Mouse (Mus musculus): ENCODE data around the gene Apoh.
A peak's percentile ranks its signal among the peaks of the same experiment; 100 is the strongest.

Gene Apoh

DNA sequence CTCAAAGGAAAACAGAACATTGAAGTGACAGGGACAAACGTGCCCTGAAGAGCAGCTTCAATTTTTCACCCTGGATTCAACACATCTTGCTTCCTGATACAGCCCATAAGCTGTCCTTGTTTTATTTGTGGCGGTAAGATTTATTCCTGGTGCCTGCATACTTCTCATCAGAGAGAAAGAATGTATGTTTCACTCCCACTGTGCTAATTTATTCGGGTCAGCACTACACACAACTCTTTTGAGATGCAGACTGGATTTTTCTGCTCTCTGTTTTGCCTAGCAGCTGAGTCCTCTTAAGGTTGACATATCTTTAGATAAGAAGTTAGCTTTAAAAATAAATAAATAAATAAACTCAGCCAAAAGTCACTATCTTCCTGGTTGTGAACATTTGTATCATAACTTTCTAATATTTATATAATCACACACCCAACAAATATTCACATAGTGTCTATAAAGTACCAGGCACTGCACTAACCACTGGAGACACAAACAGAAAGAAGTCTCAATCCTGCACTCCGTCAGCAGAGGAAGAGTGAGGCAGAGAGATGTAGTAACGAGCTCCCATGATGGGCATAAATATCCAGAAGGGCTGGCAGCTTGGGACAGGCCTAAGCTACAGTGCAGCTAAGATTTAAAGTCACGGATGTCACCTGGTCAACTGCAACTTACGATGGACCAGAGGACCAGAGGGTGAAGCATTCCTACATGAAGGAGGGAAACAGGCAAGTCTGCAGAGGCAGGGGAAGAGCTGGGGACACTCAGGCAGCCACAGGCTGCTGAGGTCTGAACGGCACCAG is 9.4 kb upstream of the Apoh start:
- no peak for DNase-seq

DNA sequence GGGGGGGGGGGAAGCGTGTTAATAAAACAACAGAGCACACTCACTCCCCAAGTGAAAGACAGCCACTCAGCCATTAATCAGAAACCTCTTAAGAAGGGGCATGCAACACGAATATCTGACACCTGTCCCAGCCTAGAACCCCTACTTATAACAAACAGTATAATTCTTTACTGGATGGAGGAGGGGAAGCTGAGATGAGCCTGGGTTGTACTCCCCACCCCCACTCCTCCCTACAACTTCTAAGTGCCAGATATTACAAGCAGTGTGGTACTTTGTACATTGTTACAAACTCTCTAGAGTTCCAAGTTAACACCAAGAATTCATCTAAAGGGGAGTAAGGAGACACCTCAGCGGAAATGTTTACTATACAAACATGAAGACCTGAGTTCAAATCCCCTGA is 8.5 kb upstream of the Apoh start:
- no peak for DNase-seq

- no peak for DNase-seq
These were observed 7.6 kb upstream of the Apoh start for GRCm38 (mm10) chr11:108335536-108335935.

DNA sequence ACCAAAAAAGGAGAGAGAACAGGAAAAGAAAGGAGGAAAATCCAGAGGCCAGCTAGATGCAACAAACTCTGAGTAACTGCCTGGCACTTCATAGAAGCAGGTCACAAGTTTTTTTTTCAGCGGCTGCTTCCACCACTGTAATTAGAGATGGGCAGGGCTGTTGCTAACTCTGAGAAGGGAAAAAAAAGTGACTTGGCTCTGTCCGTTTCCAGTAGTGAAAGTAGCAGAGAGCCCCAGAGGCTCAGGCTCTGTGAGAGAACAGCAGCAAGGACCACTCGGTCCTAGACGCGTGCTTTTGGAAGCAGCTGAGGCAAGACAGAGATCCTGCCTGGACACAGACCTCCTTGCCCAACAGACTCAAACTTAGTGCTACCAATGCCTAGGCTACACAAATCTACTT is 6.7 kb upstream of the Apoh start:
- no peak for DNase-seq

- DNase-seq, result no peak
These were observed 2.9 kb upstream of the Apoh start for GRCm38 (mm10) chr11:108340293-108340692.

DNA sequence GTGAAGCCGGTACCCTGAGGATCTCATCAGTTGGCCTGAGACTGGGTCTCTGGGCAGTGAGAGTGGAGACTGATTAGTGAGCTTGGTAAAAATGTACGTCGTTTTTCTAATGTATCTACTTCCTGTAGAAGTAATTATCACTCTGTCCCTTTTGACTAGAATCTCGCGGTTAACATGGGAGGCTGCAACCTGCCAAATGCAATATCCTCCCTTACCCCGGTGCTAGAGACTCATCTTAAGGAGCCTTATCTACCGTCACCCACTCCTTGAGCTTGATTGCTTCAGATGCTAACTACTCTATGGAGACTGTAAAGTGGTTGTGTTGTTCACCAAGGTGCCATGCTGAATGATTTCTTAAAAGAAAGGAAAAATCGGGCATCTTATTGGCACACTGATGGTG is 1.4 kb upstream of the Apoh start:
- DNase-seq, result no peak

DNA sequence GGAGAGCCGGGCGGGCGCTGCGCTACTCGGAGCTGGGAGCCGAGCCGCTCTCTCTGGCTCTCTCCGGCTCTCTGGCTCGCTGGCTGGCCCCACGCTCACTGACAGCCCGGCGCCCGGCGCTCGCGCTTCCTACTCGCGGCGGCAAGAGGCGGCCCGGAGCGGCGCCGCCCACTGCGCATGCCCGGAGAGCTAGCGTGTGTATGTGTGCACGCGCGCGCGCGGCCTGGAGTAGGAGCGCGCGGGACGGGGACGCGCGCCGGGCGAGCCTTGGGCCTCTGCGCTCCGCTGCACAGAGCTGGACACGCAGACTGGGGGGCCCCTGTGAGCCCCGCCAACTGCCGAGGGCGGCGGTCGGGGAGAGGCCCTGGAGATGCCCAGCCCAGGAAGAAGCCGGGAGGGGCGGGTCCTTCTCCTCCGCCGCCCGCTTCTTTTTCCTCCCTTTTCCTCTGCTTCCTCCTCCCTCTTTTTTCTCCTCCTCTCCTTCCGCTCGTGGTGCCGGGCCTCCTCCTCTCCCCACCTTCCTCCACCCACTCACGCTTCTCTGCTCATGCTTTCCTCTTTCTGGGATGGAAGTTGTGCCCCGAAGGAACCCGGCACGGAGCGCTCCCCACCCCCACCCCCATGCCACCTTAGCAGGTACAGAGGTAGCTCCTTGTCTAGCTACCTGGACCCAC is 772 bp downstream of the Apoh start, which contains the start of gene Prkca:
Gene Prkca, minus strand, starts transcription at position 140 of the 674 bp plus-strand sequence.
- peak; percentile 90 for DNase-seq

DNA sequence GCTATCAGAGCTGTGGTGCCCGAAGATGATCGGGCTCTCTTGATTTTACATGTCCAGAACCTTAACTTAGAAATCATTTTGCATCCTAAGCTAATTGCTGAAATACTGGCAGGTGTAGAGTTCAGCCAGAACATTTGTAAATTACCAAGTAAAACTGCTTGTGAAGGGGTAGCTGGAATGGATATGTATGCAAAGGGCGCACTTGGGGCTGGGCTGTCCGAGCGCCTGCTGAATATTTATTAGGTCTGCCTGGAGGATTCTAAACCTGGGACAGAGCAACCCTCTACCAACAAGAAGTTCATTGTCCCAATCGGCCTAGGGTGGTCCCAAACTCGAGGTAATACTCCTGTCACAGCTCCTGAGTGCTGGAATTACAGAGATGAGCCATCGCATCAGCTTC is 1.6 kb downstream of the Apoh start:
- no peak for DNase-seq

- no peak for DNase-seq
These were observed 2.2 kb downstream of the Apoh start for GRCm38 (mm10) chr11:108345321-108345720.

DNA sequence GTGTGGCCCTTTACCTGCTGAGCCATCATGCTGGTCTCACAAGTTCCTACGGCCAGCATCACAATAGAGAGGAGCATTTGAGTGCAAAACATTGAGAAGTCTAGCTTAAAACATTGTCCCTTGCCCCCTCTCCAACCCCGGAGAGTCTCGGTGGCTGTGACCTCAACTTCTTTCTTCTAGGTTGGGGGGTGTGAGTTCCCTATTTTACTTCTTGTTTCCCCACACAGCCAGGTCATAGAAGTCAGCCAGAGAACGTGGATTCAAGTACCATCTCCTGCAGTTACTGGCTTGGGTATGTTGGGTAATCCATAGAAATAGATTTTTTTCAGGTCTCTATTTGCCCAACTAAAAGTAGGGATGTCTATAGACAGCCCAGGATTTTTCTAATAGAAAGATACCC is 7.6 kb downstream of the Apoh start:
- no peak for DNase-seq

- DNase-seq, result no peak
These were observed 9.8 kb downstream of the Apoh start for GRCm38 (mm10) chr11:108352842-108353388.

DNA sequence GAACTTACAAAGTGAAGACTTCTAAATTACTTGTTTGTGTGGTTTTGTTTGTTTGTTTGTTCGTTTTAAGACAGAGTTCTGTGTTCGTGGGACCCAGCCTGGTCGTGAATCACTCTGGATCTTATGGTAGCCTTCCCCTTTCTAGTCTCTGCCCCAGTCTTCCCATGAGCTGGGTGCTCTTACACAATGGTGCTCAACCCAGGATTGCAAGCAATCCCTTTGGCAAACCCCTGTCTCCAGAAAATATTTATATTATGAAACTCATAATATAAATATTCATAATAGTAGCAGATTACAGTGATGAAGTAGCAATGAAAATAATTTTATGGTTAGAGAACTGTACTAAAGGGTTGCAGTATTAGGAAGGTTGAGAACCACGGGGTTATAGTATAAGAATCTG is 12.9 kb downstream of the Apoh start:
- DNase-seq, result no peak

- no peak for DNase-seq
These were observed 15.8 kb downstream of the Apoh start for GRCm38 (mm10) chr11:108358911-108359310.

DNA sequence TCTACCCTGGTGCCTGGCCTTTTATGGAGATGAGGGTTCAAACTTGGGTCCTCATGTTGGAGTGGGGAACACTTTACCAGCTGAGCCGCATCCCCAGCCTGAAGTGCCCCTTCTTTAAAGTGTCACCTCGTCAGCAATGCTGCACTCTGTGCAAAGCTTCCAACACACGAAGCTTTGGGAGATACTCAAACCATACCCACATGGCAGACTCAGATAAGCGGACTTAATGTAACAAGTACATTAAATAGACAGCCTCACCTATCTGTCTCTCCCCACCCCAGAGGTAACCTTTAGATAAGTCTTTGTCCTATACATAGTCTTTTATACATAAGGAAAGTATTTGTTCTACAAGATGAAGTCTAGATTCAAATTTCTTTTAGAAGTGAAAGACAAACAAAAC is 17.8 kb downstream of the Apoh start:
- DNase-seq, result no peak

DNA sequence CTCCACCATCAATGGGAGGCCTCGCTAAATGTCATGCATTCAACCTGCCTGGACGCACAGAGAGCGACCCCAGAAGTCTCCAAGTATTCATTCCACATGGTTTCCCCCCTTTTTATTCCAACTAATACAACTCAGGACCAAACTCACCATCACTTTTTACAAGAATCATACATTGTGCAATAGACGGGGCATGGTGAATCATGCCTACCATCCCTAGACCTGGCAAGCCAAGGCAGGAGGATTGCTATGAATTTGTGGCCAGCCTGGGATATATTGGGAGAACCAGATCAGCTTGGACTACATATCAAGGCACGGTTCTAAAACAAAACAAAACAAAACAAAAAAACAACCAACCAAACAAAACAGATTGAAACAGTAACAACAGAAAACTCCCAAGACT is 19.8 kb downstream of the Apoh start:
- DNase-seq, result no peak

- no peak for DNase-seq
These were observed 20.8 kb downstream of the Apoh start for GRCm38 (mm10) chr11:108363991-108364390.

- DNase-seq, result no peak
These were observed 21.9 kb downstream of the Apoh start for GRCm38 (mm10) chr11:108364945-108365589.

GRCm38 (mm10) chr11:108365600-108365999 is 22.4 kb downstream of the Apoh start:
- DNase-seq, result no peak

DNA sequence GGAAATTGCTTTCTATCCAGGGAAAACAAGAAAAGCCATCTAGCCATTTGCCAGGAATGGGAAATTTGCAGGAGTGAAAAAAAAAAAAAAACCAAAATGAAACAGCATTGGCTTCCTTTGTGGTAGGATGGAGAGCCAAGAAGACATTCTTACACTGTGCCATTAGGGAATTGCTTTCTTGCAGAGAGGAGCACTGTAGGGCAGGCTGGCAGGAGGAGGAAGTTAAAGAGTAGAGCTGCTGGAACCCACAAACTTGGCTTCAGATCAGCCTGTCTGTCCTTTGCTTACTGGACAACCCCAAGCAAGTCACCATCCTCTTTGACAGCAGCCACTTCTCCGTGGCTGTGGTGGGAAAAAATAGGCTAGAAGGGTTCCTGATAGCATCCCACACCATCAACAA is 23.9 kb downstream of the Apoh start:
- no peak for DNase-seq

GRCm38 (mm10) chr11:108376815-108377214 is 33.7 kb downstream of the Apoh start:
- DNase-seq, result no peak

DNA sequence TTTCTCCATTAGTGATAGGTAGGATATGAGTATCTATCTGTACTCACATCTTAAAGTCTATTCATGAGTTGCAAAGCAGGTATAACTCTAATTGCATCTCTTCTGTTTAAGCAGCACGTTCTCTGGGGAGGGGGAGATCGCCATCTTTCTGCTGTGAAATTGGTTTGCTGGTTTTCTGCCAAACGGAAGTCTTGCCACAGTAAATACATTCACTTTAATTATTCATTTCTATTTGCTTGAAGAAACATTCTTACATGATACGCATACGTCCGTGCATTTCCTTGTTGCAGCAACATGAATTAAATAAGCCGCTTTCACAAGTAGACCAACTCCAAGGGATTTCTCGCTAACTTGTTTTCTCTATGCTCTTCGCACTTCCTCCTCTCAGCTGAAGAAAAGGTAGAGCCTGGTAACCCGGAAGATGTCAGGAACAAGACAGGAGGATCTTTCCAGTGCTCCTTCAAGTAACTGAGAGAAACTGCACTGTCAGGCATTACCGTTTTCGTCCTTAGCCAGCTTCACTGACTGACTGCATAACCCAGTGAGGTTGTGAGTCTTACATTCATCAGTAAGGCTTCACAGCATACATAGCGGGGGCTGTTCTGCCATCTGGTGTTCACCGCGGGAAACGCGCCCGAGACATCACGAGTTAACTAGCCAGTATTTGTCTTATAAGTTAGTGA is 34.7 kb downstream of the Apoh start:
- peak; percentile 77 for DNase-seq

GRCm38 (mm10) chr11:108378363-108378751 is 35.2 kb downstream of the Apoh start:
- no peak for DNase-seq

DNA sequence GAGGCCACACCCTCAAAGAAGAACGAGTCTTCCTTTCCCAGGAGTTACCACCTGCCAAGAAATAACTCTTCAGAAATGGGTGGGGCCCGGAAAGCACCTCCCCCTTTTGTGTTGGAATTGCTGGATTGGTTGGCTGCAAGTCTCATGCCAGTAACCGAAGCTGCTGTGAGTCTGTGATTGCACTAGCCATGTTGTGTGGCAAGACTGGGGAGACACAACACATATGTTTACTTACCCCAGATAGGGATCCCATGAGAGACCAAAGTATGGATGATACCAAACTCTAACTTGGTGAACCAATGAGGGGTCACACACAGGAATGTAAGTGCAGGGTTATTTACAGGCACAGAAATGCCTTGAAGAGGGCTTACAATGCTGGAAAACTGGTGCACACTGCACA is 39.5 kb downstream of the Apoh start:
- DNase-seq, result no peak

Data from liver (tissue).